Mouse (Mus musculus) right cerebral cortex, postnatal 36 days (tissue): Measurements from ENCODE around the gene Aven.
A peak's percentile ranks its signal among the peaks of the same experiment; 100 is the strongest.
"Not testable (repeated sequence)": the region's sequence is repeated elsewhere in the genome, so short reads cannot be mapped to it uniquely, and the experiment has no call there.

Experiments used
- DNase-seq, 2 experiments: peaks; one replicate each; pipeline ENCODE4 v3.0.0; 2022; ENCODE audit warnings: low spot score in 2 of 2, mixed read lengths in 1 of 2

Aven gene

DNA sequence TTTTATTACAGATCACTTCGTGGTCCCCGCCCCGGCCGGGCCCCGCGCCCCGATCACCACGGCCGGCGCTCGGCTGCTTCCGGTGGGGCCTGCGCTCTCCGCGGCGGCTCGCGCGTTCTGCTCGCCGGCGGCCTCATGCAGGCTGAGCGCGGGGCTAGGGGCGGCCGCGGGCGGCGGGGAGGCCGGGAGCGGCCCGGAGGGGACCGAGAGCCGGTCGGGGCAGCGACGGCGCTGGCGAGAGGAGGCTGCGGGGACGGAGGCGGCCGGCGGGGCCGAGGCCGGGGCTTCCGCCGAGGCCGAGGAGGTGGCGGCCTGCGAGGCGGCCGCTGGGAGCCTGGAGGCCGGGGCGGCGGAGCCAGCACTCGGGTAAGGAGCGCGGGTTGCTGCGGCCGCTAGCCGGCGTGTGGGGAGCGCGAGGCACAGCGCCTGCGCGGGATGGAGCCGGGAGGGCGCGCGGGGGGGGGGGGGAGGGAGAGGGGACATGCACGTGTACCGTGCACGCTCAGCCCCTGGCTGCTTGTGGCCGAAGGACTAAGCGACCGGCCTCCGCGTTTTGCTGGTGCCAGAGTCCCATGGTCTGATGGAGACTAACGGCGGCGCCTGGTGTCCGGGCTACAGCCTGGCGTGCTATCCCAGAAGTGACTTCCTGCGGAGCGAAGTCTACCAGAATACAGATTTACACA, at the start of gene Aven:
Gene Aven (plus strand): TSS at position 109 of the 683 bp plus-strand sequence.
- DNase-seq = peak; percentile 68 to 70

GRCm38 (mm10) chr2:112443491-112443890, 49.3 kb upstream of the Aven start:
- peak; percentile 11 to 55 for DNase-seq

- no peak for DNase-seq
Measured at GRCm38 (mm10) chr2:112445511-112445910, 47.3 kb upstream of the Aven start.

- DNase-seq = not testable (repeated sequence)
Measured at GRCm38 (mm10) chr2:112448046-112448445, 44.7 kb upstream of the Aven start.

DNA sequence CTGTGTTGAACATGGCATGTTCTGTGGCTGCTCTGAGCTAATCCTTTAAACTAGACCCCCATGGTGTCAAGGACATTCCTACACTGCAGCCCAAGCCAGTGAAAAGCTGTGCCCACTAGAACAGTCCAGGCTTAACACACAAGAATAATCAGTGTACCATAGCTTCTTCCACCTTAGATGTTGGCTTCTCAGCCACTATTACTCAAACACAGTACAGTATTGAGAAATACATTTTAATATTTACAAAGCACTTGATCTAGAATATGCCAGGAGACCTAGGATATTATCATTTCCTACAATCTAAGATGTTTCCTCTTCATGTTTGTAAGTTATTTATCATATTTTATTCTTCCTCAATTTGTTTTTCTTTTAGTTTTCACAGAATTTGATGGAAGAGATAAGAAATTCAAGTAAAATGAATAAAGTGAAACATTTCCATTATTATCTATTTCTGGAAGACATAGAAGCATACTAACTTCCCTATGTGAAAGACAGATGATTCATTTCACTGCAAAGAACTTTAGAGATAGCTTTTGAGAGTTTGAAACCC, 44.2 kb upstream of the Aven start:
- DNase-seq = no peak

GRCm38 (mm10) chr2:112449597-112450296, 43.0 kb upstream of the Aven start:
- no peak for DNase-seq

- DNase-seq = not testable (repeated sequence)
Measured at GRCm38 (mm10) chr2:112452513-112452912, 40.3 kb upstream of the Aven start.

DNA sequence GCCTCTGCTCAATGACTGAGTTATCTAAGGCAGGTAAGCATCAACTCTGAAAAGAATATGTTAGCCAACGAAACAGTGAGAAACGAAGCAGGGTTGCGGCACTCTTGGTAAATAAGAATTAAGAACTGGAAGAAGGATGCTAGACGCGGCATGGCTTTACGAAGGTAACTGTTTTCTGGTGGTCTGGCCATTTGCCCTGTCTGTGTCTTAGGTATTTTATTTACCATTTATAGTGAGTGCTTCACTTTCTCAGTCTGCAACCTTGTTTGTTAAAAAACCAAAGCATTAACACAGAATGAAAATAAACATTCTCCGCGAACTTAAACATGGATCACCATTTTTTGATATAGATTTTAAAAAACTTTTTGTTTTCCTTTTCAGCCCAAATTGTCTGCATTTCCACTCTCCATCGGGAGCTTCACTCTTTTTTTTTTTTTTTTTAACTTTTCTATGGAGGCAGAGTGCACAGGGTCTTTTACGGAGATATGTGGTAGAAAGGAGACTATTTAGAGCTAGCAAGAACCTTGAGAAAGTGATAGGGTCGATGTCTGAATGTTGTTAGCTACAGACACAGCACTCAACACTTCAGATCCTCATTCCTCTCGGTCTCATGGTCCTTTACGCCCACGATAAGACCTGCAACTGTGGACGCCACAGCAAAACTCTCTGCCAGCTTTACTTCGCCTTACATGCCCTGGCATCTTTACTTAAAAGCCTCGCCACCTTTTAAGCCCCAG, 38.5 kb upstream of the Aven start:
- no peak for DNase-seq

- DNase-seq = peak; percentile 93 to 94
Measured at GRCm38 (mm10) chr2:112454862-112455564, 37.8 kb upstream of the Aven start, which contains the start of gene Emc7. TSS of gene Emc7 (plus strand) at chr2:112454997.

- DNase-seq = no peak
Measured at GRCm38 (mm10) chr2:112460557-112460956, 32.2 kb upstream of the Aven start.

DNA sequence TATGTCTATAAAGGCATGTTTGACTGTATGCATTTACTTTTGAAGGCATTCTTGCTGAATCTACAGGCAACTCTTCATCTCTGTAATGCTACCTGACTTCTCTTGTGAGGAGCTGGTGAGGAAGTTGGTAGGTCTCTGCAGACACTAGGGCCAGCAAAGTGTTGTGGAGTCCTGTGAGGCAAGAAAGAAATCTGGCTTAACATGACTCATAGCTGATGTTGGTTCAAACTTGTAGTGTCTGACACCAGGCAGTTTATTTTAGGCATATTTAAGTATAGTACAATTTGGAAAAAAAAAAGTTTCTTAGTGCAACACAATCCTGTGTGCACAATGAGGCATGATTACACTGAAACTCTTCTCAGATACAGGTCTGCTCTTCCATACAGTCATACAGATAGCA, 23.2 kb upstream of the Aven start:
- no peak for DNase-seq

DNA sequence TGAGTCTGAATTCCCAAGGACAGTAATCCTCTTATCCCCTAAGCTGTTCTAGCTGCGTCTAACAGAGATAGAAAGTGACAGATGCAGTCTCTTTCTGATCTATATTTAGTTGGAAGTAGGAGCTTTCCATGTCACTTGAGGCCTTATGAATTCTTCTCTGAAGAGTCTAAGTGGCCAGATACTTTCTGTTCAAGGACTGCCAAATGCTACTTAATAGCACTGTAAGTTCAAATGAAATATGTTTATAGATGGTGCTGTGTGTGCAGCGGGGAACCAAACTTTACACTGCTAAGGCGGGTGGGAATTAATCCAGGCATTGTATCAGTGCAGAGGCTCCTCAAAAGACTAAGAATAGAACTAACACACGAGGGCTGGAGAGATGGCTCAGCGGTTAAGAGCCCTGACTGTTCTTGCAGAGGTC, 21.8 kb upstream of the Aven start:
- DNase-seq = no peak

GRCm38 (mm10) chr2:112472076-112472475, 20.7 kb upstream of the Aven start:
- DNase-seq = no peak

GRCm38 (mm10) chr2:112474997-112475724, 17.6 kb upstream of the Aven start:
- no peak for DNase-seq

GRCm38 (mm10) chr2:112476554-112476953, 16.2 kb upstream of the Aven start:
- DNase-seq = no peak

DNA sequence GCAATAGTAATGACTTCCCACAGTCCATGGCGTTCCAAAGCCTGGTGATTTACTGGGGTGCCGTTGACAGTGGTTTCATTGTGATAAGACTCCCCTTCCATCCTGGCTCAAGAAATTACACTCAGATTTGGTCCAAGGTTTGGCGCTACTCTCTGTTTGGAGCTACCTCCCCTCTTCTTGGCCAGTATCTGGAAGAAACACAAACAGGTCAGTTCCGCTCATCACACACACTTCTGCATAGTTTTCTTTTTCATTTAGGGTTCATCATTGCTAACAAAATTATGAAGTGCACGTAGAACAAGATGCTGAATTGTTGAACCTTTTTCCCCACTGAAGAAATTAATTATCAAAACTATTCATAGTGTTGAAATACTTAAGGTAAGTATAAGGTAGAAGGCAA, 12.1 kb upstream of the Aven start, which contains the start of gene Chrm5:
Gene Chrm5 (minus strand): TSS at position 101 of the 400 bp plus-strand sequence.
- DNase-seq = no peak

DNA sequence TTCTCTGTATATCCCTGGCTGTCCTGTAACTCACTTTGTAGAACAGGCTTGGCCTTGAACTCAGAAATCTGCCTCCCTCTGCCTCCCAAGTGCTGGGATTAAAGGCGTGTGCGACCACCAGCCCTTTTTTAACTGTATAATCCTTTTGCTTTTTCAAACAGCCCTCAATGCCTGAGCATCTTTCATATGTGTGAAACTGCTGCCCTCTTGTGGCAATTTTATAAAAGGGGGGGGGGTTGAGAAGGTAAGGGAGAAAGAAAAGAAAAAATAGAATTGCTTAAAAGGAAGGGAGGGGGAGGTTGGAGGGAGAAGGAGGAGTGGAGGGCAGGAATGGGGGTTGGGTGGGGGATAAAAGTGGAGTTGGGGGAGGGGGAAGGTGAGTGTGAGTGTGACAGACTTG, 11.2 kb upstream of the Aven start:
- DNase-seq = no peak

DNA sequence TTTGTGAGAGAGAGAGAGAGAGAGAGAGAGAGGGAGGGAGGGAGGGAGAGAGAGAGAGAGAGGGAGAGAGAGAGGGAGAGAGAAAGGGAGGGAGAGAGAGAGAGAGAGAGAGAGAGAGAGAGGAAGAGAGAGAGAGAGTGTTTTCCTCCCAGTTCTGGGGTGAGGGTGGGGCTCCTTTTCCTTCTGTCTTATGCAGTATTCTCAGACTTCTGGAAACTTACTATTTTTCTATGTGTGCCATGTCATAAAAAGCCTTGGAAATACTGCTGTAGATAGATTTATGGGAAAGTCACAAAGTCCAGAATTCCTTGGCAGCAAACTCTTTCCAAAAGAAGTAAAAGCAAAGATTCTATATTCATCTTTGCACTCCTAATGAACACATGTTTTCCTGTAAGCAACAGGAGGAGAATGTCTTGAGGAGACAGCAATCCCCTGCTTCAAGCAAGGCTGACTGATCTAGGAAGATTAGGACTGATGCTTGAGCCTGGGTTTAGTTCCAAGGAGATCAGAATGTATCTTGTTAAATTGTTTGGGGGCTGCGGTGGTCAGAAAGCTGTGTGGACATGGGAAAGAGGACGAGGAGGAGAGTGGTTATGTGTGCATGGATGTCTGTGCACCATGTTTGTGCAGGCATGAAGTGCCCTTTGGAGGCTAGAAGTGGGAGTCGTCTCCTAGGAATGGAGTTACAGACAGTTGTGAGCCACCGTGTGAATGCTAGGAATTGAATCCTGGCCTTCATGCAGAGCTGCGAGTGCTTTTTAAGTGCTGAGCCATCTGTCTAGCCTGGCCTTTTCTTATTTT, 10.0 kb upstream of the Aven start:
- no peak for DNase-seq

GRCm38 (mm10) chr2:112483334-112483651, 9.5 kb upstream of the Aven start:
- no peak for DNase-seq

GRCm38 (mm10) chr2:112484886-112485285, 7.9 kb upstream of the Aven start:
- DNase-seq = no peak
